Mouse (Mus musculus) regulatory T cell (primary cell): Measurements from ENCODE around the gene Irf6.

Experiments
- in situ Hi-C: fragments of 300-600 bp; cut with MboI, MseI; formaldehyde crosslinking; loops from one replicate; pipeline ENCODE4 v1.15.1; 2025; ENCODE audit warnings: high pct_unique_total_duplicates

Irf6 gene

GRCm38 (mm10) chr1:193156316-193157110, 3.6 kb downstream of the Irf6 start:
- in situ Hi-C loops, result no loop called here

- in situ Hi-C loops, result no loop called here
These were observed 4.2 kb downstream of the Irf6 start for GRCm38 (mm10) chr1:193157111-193157492.

GRCm38 (mm10) chr1:193159163-193159562, 6.3 kb downstream of the Irf6 start:
- in situ Hi-C loops, result no loop called here

GRCm38 (mm10) chr1:193159613-193160012, 6.7 kb downstream of the Irf6 start:
- in situ Hi-C loops, result no loop called here

GRCm38 (mm10) chr1:193160317-193161032, 7.6 kb downstream of the Irf6 start:
- in situ Hi-C loops, result no loop called here

GRCm38 (mm10) chr1:193167746-193168145, 14.8 kb downstream of the Irf6 start, which contains the start of gene A130010J15Rik:
TSS of gene A130010J15Rik (plus strand) at chr1:193168046.
- in situ Hi-C loops, result no loop called here

- in situ Hi-C loops, result no loop called here
These were observed 16.3 kb downstream of the Irf6 start for GRCm38 (mm10) chr1:193169228-193169627.

- in situ Hi-C loops, result no loop called here
These were observed 16.9 kb downstream of the Irf6 start for GRCm38 (mm10) chr1:193169856-193170255.

GRCm38 (mm10) chr1:193172991-193173809, 20.3 kb downstream of the Irf6 start:
- in situ Hi-C loops, result no loop called here

- in situ Hi-C loops, result no loop called here
These were observed 20.9 kb downstream of the Irf6 start for GRCm38 (mm10) chr1:193173810-193174129.

- in situ Hi-C loops, result no loop called here
These were observed 21.3 kb downstream of the Irf6 start for GRCm38 (mm10) chr1:193174143-193174733.

- in situ Hi-C loops, result no loop called here
These were observed 28.2 kb downstream of the Irf6 start for GRCm38 (mm10) chr1:193181104-193181503.

GRCm38 (mm10) chr1:193188257-193188656, 35.3 kb downstream of the Irf6 start:
- in situ Hi-C loops, result no loop called here

- in situ Hi-C loops, result no loop called here
These were observed 36.3 kb downstream of the Irf6 start for GRCm38 (mm10) chr1:193189151-193189621.

GRCm38 (mm10) chr1:193189771-193190170, 36.9 kb downstream of the Irf6 start:
- in situ Hi-C loops, result no loop called here

- in situ Hi-C loops, result no loop called here
These were observed 38.9 kb downstream of the Irf6 start for GRCm38 (mm10) chr1:193191675-193192283.

GRCm38 (mm10) chr1:193194416-193195140, 41.7 kb downstream of the Irf6 start:
- in situ Hi-C loops, result loop anchor here (5.0 kb wide), 1 partner anchor 57 kb away; no protein-coding TSS in a partner anchor

- in situ Hi-C loops, result loop anchor here (5.0 kb wide), 1 partner anchor 58 kb away; no protein-coding TSS in a partner anchor
These were observed 42.4 kb downstream of the Irf6 start for GRCm38 (mm10) chr1:193195169-193195810.

- in situ Hi-C loops, result loop anchor here (5.0 kb wide), 1 partner anchor 60 kb away; no protein-coding TSS in a partner anchor
These were observed 44.7 kb downstream of the Irf6 start for GRCm38 (mm10) chr1:193197494-193198205.
